Mouse (Mus musculus) left cerebral cortex, postnatal 4 days (tissue): ENCODE results near the gene Efna3. TPM values are rescaled to one million over a fixed set of nuclear protein-coding genes. Genes with fewer than 3 reads are reported as not detected.

Experiments
- DNase-seq: peaks from one replicate; pipeline ENCODE4 v3.0.0-alpha.2; 2022
- intact Hi-C: fragments of 180-260 bp; cut with DNase I; formaldehyde crosslinking; loops from one replicate; pipeline ENCODE4 v1.15.1; 2025
- total RNA-seq, 2 experiments: library from RNA; stranded (reverse); gene quantifications; 2 replicates each; pipeline ENCODE4 v1.2.3; 2021

Gene Efna3
- total RNA-seq, 2 experiments from 2014 or later, result 64.7 to 66.2 TPM

GRCm38 (mm10) chr3:89317246-89317645, 5.5 kb downstream of the Efna3 start:
- intact Hi-C loops, result no loop called here
- no peak for DNase-seq

GRCm38 (mm10) chr3:89316833-89317232, 5.9 kb downstream of the Efna3 start:
- peak; percentile 86 for DNase-seq
- intact Hi-C loops, result no loop called here

GRCm38 (mm10) chr3:89315930-89316831, 6.6 kb downstream of the Efna3 start:
- intact Hi-C loops, result no loop called here

GRCm38 (mm10) chr3:89315195-89315929, 7.4 kb downstream of the Efna3 start:
- DNase-seq, result peak; percentile 91
- intact Hi-C loops, result no loop called here

More at GRCm38 (mm10) chr3:89315930-89316831, 6.6 kb downstream of the Efna3 start:
- DNase-seq, result no peak

- intact Hi-C loops, result no loop called here
- DNase-seq, result no peak
Measured at GRCm38 (mm10) chr3:89314791-89315190, 8.0 kb downstream of the Efna3 start.

- intact Hi-C loops, result no loop called here
- no peak for DNase-seq
Measured at GRCm38 (mm10) chr3:89314340-89314739, 8.4 kb downstream of the Efna3 start.

- DNase-seq, result peak; percentile 58
- intact Hi-C loops, result no loop called here
Measured at GRCm38 (mm10) chr3:89308089-89308488, 14.7 kb downstream of the Efna3 start.

GRCm38 (mm10) chr3:89305551-89306325, 17.0 kb downstream of the Efna3 start:
- no peak for DNase-seq
- intact Hi-C loops, result no loop called here

GRCm38 (mm10) chr3:89305105-89305504, 17.7 kb downstream of the Efna3 start:
- DNase-seq, result no peak
- intact Hi-C loops, result no loop called here

GRCm38 (mm10) chr3:89304440-89304839, 18.3 kb downstream of the Efna3 start:
- intact Hi-C loops, result no loop called here
- no peak for DNase-seq

GRCm38 (mm10) chr3:89300514-89300913, 22.3 kb downstream of the Efna3 start:
- intact Hi-C loops, result no loop called here
- no peak for DNase-seq

- intact Hi-C loops, result no loop called here
Measured at GRCm38 (mm10) chr3:89300071-89300470, 22.7 kb downstream of the Efna3 start.

GRCm38 (mm10) chr3:89299499-89299898, 23.3 kb downstream of the Efna3 start:
- no peak for DNase-seq
- intact Hi-C loops, result no loop called here

More at GRCm38 (mm10) chr3:89300071-89300470, 22.7 kb downstream of the Efna3 start:
- DNase-seq, result no peak

- intact Hi-C loops, result no loop called here
- DNase-seq, result no peak
Measured at GRCm38 (mm10) chr3:89298908-89299307, 23.9 kb downstream of the Efna3 start.

- intact Hi-C loops, result no loop called here
- DNase-seq, result no peak
Measured at GRCm38 (mm10) chr3:89296761-89297396, 25.9 kb downstream of the Efna3 start.

- intact Hi-C loops, result no loop called here
- DNase-seq, result no peak
Measured at GRCm38 (mm10) chr3:89295685-89296230, 27.0 kb downstream of the Efna3 start.

GRCm38 (mm10) chr3:89294195-89294594, 28.6 kb downstream of the Efna3 start:
- intact Hi-C loops, result no loop called here
- no peak for DNase-seq

- intact Hi-C loops, result no loop called here
Measured at GRCm38 (mm10) chr3:89293247-89293918, 29.4 kb downstream of the Efna3 start.

GRCm38 (mm10) chr3:89292303-89292702, 30.5 kb downstream of the Efna3 start:
- no peak for DNase-seq

More at GRCm38 (mm10) chr3:89293247-89293918, 29.4 kb downstream of the Efna3 start:
- no peak for DNase-seq

GRCm38 (mm10) chr3:89291874-89292273, 30.9 kb downstream of the Efna3 start:
- DNase-seq, result no peak
- intact Hi-C loops, result no loop called here

More at GRCm38 (mm10) chr3:89292303-89292702, 30.5 kb downstream of the Efna3 start:
- intact Hi-C loops, result no loop called here
